Mouse (Mus musculus): ENCODE measurements around the gene Adgrb3. TPM values are rescaled to one million over a fixed set of nuclear protein-coding genes. Genes with fewer than 3 reads are reported as not detected.

Adgrb3 gene
- polyA plus RNA-seq, 2 experiments = 1.8 to 2.2 TPM

- H3K36me3 ChIP-seq (ENCODE audit: control insufficient read depth, insufficient read depth, low read length) = no peaks in the 10 kb centered on the region
- ATAC-seq (ENCODE audit: low FRiP score, low read depth) (no peak), DNase-seq (ENCODE audit: low spot score) (peak; percentile 41)
- WGBS = 8% methylated on average over 7 of the region's 7 CpGs
- no peak overlapping the region for H3K4me3 ChIP-seq (replicated peaks; ENCODE audit: low read length)
- H3K27ac ChIP-seq (replicated peaks; ENCODE audit: low read depth, low read length) = no peak overlapping the region
- H3K9me3 ChIP-seq (ENCODE audit: control insufficient read depth, low read length) = no peaks in the 10 kb centered on the region
- H3K4me1 ChIP-seq (ENCODE audit: control insufficient read depth, insufficient read depth, low read length) = 0 out of 2 replicates have a peak, but pooled peaks cover 2% of the 10 kb centered on the region
- peaks cover 32% of the 10 kb centered on the region for H3K27me3 ChIP-seq (ENCODE audit: control insufficient read depth, insufficient read depth, low read length)
- no peak for TF ChIP-seq POLR2A (IDR thresholded peaks at IDR 0.05; ENCODE audit: borderline replicate concordance, extremely low read depth, insufficient read depth, insufficient read length)
- no peak overlapping the region for H3K4me2 ChIP-seq (replicated peaks; ENCODE audit: low read depth, low read length, severe bottlenecking)
- no peak overlapping the region for H3K9ac ChIP-seq (ENCODE audit: low read depth, low read length, severe bottlenecking)
Observed at GRCm38 (mm10) chr1:25826771-25827170, 2.7 kb downstream of the Adgrb3 start.

DNA sequence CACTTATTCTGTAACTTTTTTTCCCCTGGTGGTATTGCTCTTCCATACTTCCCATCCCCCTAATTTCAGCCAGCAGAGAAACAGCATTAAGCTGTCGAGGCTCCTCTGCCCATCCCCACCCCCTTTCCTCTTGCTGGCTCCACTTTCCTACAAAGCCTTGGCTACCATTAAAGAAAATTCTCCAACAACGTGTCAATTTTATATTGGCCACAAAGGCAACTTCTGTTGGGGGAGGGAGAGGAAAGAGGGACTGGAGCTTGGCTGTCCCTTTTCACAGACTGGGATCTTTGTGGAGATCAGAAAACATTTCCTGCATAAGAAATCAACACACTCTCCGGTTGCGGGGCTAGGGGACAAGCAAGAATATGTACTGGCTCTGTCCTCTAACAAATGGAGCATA is 4.9 kb downstream of the Adgrb3 start:
- peaks cover 22% of the 10 kb centered on the region for H3K27me3 ChIP-seq (ENCODE audit: control insufficient read depth, insufficient read depth, low read length)
- WGBS = 33% methylated on average over 4 of the region's 4 CpGs
- no peak overlapping the region for H3K27ac ChIP-seq (replicated peaks; ENCODE audit: low read depth, low read length)
- DNase-seq (ENCODE audit: low spot score) = no peak
- ATAC-seq (ENCODE audit: low FRiP score, low read depth) = no peak
- H3K36me3 ChIP-seq (ENCODE audit: control insufficient read depth, insufficient read depth, low read length) = no peaks in the 10 kb centered on the region
- H3K4me2 ChIP-seq (replicated peaks; ENCODE audit: low read depth, low read length, severe bottlenecking) = no peak overlapping the region
- no peaks in the 10 kb centered on the region for H3K9me3 ChIP-seq (ENCODE audit: control insufficient read depth, low read length)
- TF ChIP-seq POLR2A (IDR thresholded peaks at IDR 0.05; ENCODE audit: borderline replicate concordance, extremely low read depth, insufficient read depth, insufficient read length) = no peak
- no peak overlapping the region for H3K4me3 ChIP-seq (replicated peaks; ENCODE audit: low read length)
- no peak overlapping the region for H3K9ac ChIP-seq (ENCODE audit: low read depth, low read length, severe bottlenecking)
- 0 out of 2 replicates have a peak, but pooled peaks cover 2% of the 10 kb centered on the region for H3K4me1 ChIP-seq (ENCODE audit: control insufficient read depth, insufficient read depth, low read length)

DNA sequence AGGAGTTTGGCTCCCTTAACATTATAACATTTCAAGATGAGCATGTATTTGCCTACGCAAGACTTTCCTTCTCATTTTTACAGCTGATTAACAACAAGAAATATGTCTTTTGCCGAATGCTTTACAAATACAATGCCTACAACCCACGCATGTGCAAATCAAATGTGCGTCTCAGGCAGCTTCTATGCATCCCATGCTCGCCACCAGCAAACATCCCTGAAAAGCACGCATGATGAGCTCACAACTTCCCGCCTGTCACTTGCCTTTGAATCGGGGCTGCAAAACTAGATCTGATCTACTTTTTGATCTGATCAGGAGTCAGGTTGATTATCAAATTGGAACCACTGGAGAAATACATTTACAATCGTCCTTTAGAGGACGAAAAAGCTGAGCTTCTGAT is 5.5 kb downstream of the Adgrb3 start:
- Histone ChIP-seq H3K9me3 (ENCODE audit: control insufficient read depth, low read length) (no peaks in the 10 kb centered on the region), H3K4me3 (replicated peaks; ENCODE audit: low read length) (no peak overlapping the region), H3K27me3 (ENCODE audit: control insufficient read depth, insufficient read depth, low read length) (peaks cover 16% of the 10 kb centered on the region), H3K9ac (ENCODE audit: low read depth, low read length, severe bottlenecking) (no peak overlapping the region), H3K4me2 (replicated peaks; ENCODE audit: low read depth, low read length, severe bottlenecking) (no peak overlapping the region), H3K4me1 (ENCODE audit: control insufficient read depth, insufficient read depth, low read length) (0 out of 2 replicates have a peak, but pooled peaks cover 2% of the 10 kb centered on the region), H3K27ac (replicated peaks; ENCODE audit: low read depth, low read length) (no peak overlapping the region), H3K36me3 (ENCODE audit: control insufficient read depth, insufficient read depth, low read length) (no peaks in the 10 kb centered on the region)
- DNase-seq (ENCODE audit: low spot score) (no peak), ATAC-seq (ENCODE audit: low FRiP score, low read depth) (no peak)
- WGBS = 80% methylated on average over 10 of the region's 10 CpGs
- TF ChIP-seq POLR2A (IDR thresholded peaks at IDR 0.05; ENCODE audit: borderline replicate concordance, extremely low read depth, insufficient read depth, insufficient read length) = no peak

DNA sequence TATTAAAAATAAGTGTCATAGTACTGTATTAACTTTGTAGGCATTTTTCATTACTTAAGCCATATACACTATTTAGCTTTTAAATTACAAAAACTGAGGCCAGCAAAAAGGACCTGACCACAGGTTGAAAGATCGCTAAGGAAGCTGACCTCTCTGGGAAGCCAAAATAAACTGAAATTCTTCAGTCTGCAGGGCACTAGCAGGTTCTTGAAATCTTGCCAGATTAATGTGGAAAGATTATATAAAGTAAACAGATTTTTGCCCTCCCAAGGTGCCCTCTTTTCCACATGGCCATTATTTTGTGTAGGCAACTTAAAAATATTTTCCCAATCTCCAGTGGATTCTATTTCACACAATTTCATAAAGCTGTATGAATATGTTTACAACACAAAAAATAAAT is 14.0 kb downstream of the Adgrb3 start:
- no peaks in the 10 kb centered on the region for H3K36me3 ChIP-seq (ENCODE audit: control insufficient read depth, insufficient read depth, low read length)
- H3K9ac ChIP-seq (ENCODE audit: low read depth, low read length, severe bottlenecking) = no peak overlapping the region
- no peaks in the 10 kb centered on the region for H3K9me3 ChIP-seq (ENCODE audit: control insufficient read depth, low read length)
- H3K27ac ChIP-seq (replicated peaks; ENCODE audit: low read depth, low read length) = no peak overlapping the region
- ATAC-seq (ENCODE audit: low FRiP score, low read depth) (no peak), DNase-seq (ENCODE audit: low spot score) (peak; percentile 20)
- H3K4me3 ChIP-seq (replicated peaks; ENCODE audit: low read length) = no peak overlapping the region
- WGBS = 58% methylated on average over 1 of the region's 1 CpGs
- no peak overlapping the region for H3K4me2 ChIP-seq (replicated peaks; ENCODE audit: low read depth, low read length, severe bottlenecking)
- H3K4me1 ChIP-seq (ENCODE audit: control insufficient read depth, insufficient read depth, low read length) = no peaks in the 10 kb centered on the region
- H3K27me3 ChIP-seq (ENCODE audit: control insufficient read depth, insufficient read depth, low read length) = no peaks in the 10 kb centered on the region
- no peak for TF ChIP-seq POLR2A (IDR thresholded peaks at IDR 0.05; ENCODE audit: borderline replicate concordance, extremely low read depth, insufficient read depth, insufficient read length)

- H3K27me3 ChIP-seq (ENCODE audit: control insufficient read depth, insufficient read depth, low read length) = no peaks in the 10 kb centered on the region
- no peaks in the 10 kb centered on the region for H3K4me1 ChIP-seq (ENCODE audit: control insufficient read depth, insufficient read depth, low read length)
- DNase-seq (ENCODE audit: low spot score) = no peak
- H3K4me3 ChIP-seq (replicated peaks; ENCODE audit: low read length) = no peak overlapping the region
- H3K9ac ChIP-seq (ENCODE audit: low read depth, low read length, severe bottlenecking) = no peak overlapping the region
- no peak for ATAC-seq (ENCODE audit: low FRiP score, low read depth)
- H3K9me3 ChIP-seq (ENCODE audit: control insufficient read depth, low read length) = no peaks in the 10 kb centered on the region
- TF ChIP-seq POLR2A (IDR thresholded peaks at IDR 0.05; ENCODE audit: borderline replicate concordance, extremely low read depth, insufficient read depth, insufficient read length) = no peak
- H3K36me3 ChIP-seq (ENCODE audit: control insufficient read depth, insufficient read depth, low read length) = no peaks in the 10 kb centered on the region
- no peak overlapping the region for H3K4me2 ChIP-seq (replicated peaks; ENCODE audit: low read depth, low read length, severe bottlenecking)
- 85% methylated on average over 1 of the region's 1 CpGs for WGBS
- no peak overlapping the region for H3K27ac ChIP-seq (replicated peaks; ENCODE audit: low read depth, low read length)
Observed at GRCm38 (mm10) chr1:25778784-25779183, 50.7 kb downstream of the Adgrb3 start.

GRCm38 (mm10) chr1:25777459-25777858 is 52.0 kb downstream of the Adgrb3 start:
- TF ChIP-seq POLR2A (IDR thresholded peaks at IDR 0.05; ENCODE audit: borderline replicate concordance, extremely low read depth, insufficient read depth, insufficient read length) = no peak
- Histone ChIP-seq H3K36me3 (ENCODE audit: control insufficient read depth, insufficient read depth, low read length) (no peaks in the 10 kb centered on the region), H3K27me3 (ENCODE audit: control insufficient read depth, insufficient read depth, low read length) (no peaks in the 10 kb centered on the region), H3K4me2 (replicated peaks; ENCODE audit: low read depth, low read length, severe bottlenecking) (no peak overlapping the region), H3K4me1 (ENCODE audit: control insufficient read depth, insufficient read depth, low read length) (no peaks in the 10 kb centered on the region), H3K9me3 (ENCODE audit: control insufficient read depth, low read length) (no peaks in the 10 kb centered on the region), H3K9ac (ENCODE audit: low read depth, low read length, severe bottlenecking) (no peak overlapping the region), H3K27ac (replicated peaks; ENCODE audit: low read depth, low read length) (no peak overlapping the region), H3K4me3 (replicated peaks; ENCODE audit: low read length) (no peak overlapping the region)
- no peak for DNase-seq (ENCODE audit: low spot score)
- 72% methylated on average over 4 of the region's 4 CpGs for WGBS
- ATAC-seq (ENCODE audit: low FRiP score, low read depth) = no peak

All from limb, embryonic 14.5 days (tissue).